Mouse (Mus musculus): ENCODE measurements around the gene Rgs6. TPM values are rescaled to one million over a fixed set of nuclear protein-coding genes. Genes with fewer than 3 reads are reported as not detected.
A peak's percentile ranks its signal among the peaks of the same experiment; 100 is the strongest.

The Rgs6 gene
- polyA plus RNA-seq, 1 experiment = 2.9 TPM

DNA sequence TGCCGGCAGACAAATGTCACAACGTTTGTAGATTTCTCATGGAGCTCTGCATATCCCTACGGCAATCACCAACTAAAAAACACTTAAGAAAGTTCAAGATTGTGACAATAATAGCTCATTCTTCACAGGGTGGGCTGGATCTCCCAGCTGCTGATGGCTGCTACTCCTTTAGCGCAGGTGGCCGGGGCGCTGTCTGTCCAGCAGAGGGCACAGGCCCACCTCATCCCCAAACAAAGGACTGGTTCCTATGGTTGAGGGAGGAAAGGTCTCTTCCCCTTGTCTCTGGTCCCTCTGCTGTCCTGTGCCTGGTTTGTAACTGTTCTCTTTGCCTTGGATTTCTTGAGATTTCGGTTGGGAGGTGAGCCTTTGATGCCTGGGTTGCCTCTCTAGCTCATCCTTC, 1.5 kb upstream of the Rgs6 start:
- H3K27me3 ChIP-seq (replicated peaks; ENCODE audit: control insufficient read depth, insufficient read depth, low read length) = no peaks in the 10 kb centered on the region
- DNase-seq = no peak
- WGBS = 46% methylated on average over 7 of the region's 7 CpGs
- H3K36me3 ChIP-seq (ENCODE audit: control insufficient read depth, insufficient read depth, low read length) = no peaks in the 10 kb centered on the region
- peaks cover 17% of the 10 kb centered on the region; the same call in 1 of the 2 replicates for H3K4me1 ChIP-seq (ENCODE audit: control insufficient read depth, insufficient read depth, low read length)
- no peak overlapping the region for H3K4me3 ChIP-seq (ENCODE audit: insufficient read depth, low read depth, low read length)
- H3K27ac ChIP-seq (ENCODE audit: insufficient read depth, low read depth, low read length) = peak overlapping the region; percentile 13; the same call in 1 of the 2 replicates
- no peak for TF ChIP-seq POLR2A (IDR thresholded peaks at IDR 0.05; ENCODE audit: low read depth, low read length)
- TF ChIP-seq CTCF (conservative IDR thresholded peaks at IDR 0.05; ENCODE audit: insufficient read depth, insufficient read length, low read depth, low read length) = peak; percentile 30; the same call in 1 of the 2 replicates

- H3K27me3 ChIP-seq (replicated peaks; ENCODE audit: control insufficient read depth, insufficient read depth, low read length) = no peaks in the 10 kb centered on the region
- H3K36me3 ChIP-seq (ENCODE audit: control insufficient read depth, insufficient read depth, low read length) = no peaks in the 10 kb centered on the region
- DNase-seq = peak; percentile 74
- TF ChIP-seq CTCF (conservative IDR thresholded peaks at IDR 0.05; ENCODE audit: insufficient read depth, insufficient read length, low read depth, low read length) = no peak
- TF ChIP-seq POLR2A (IDR thresholded peaks at IDR 0.05; ENCODE audit: low read depth, low read length) = no peak
- H3K4me3 ChIP-seq (ENCODE audit: insufficient read depth, low read depth, low read length) = no peak overlapping the region
- H3K4me1 ChIP-seq (ENCODE audit: control insufficient read depth, insufficient read depth, low read length) = peaks cover 17% of the 10 kb centered on the region; the same call in 1 of the 2 replicates
- peak overlapping the region; percentile 89 for H3K27ac ChIP-seq (ENCODE audit: insufficient read depth, low read depth, low read length)
- WGBS = 36% methylated on average over 7 of the region's 7 CpGs
Measured at GRCm38 (mm10) chr12:82587348-82587895, 670 bp upstream of the Rgs6 start.

DNA sequence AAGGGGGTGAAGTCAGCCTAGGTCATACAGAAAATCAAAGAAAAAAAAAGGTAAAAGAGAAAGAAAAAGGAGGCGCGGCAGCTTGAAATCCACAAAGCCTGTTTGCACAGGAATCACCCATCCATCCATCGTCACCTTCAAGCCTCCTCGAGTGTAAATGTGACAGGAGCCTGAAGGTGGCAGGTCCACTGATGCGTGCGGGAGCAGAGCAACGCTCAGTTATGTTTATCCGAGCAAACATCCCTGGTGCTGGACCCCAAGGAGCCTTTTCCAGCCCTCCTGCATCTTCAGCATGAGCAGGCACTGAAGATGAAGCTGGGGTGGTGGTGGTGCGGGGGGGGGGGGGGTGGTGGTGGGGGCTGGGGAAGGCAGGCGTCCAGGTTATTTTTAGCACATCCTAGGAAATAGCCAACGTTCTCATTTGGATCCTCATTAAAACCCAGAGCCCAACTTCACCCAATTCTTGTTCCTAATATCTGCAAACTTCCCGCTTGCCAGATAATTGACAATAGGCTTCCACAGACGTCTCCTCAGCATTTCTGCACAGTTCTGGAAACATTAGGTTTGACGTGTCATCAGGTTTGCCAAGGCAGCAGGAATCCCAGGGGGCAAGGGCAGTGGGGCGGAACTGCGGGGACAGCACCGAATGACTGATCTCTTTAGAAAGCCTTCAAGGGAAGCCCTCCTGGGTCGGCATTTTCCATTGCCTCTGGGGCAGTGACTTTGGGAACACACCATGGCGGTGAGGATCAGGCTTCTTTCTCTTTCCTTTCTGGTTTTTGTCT, 946 bp downstream of the Rgs6 start:
- Histone ChIP-seq H3K4me1 (ENCODE audit: control insufficient read depth, insufficient read depth, low read length) (peaks cover 17% of the 10 kb centered on the region; the same call in 1 of the 2 replicates), H3K4me3 (ENCODE audit: insufficient read depth, low read depth, low read length) (peak overlapping the region; percentile 5; the same call in 1 of the 2 replicates), H3K27me3 (replicated peaks; ENCODE audit: control insufficient read depth, insufficient read depth, low read length) (no peaks in the 10 kb centered on the region), H3K27ac (ENCODE audit: insufficient read depth, low read depth, low read length) (peak overlapping the region; percentile 74), H3K36me3 (ENCODE audit: control insufficient read depth, insufficient read depth, low read length) (no peaks in the 10 kb centered on the region)
- TF ChIP-seq CTCF (conservative IDR thresholded peaks at IDR 0.05; ENCODE audit: insufficient read depth, insufficient read length, low read depth, low read length) (no peak), POLR2A (IDR thresholded peaks at IDR 0.05; ENCODE audit: low read depth, low read length) (no peak)
- peak; percentile 25 for DNase-seq
- WGBS = 31% methylated on average over 19 of the region's 19 CpGs

- no peak for DNase-seq
- Histone ChIP-seq H3K27ac (ENCODE audit: insufficient read depth, low read depth, low read length) (no peak overlapping the region), H3K36me3 (ENCODE audit: control insufficient read depth, insufficient read depth, low read length) (no peaks in the 10 kb centered on the region), H3K4me1 (ENCODE audit: control insufficient read depth, insufficient read depth, low read length) (no peaks in the 10 kb centered on the region), H3K4me3 (ENCODE audit: insufficient read depth, low read depth, low read length) (no peak overlapping the region), H3K27me3 (replicated peaks; ENCODE audit: control insufficient read depth, insufficient read depth, low read length) (no peaks in the 10 kb centered on the region)
- TF ChIP-seq CTCF (conservative IDR thresholded peaks at IDR 0.05; ENCODE audit: insufficient read depth, insufficient read length, low read depth, low read length) (no peak), POLR2A (IDR thresholded peaks at IDR 0.05; ENCODE audit: low read depth, low read length) (no peak)
- WGBS = 92% methylated on average over 2 of the region's 2 CpGs
Measured at GRCm38 (mm10) chr12:82599011-82599410, 10.9 kb downstream of the Rgs6 start.

DNA sequence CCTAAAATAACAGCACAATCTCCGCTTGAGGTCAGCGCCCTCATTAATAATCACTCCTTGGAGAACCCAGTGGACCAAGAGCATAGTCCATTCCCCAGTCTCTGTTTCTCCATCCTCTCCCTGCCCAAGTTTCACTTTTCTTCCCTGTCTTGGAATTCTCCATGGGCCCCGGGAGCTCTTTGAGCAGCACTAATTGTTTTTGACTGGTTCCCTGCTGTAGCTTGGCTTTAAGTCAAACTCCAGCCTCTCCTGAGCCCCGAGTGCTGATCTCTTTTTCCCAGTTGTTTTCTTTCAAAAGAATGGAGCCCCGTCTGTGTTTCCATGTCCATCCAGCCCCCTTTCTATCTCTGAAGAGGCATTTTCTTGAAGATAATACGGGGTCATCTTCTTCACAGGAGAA, 12.3 kb downstream of the Rgs6 start:
- Histone ChIP-seq H3K4me1 (ENCODE audit: control insufficient read depth, insufficient read depth, low read length) (no peaks in the 10 kb centered on the region), H3K4me3 (ENCODE audit: insufficient read depth, low read depth, low read length) (no peak overlapping the region), H3K27ac (ENCODE audit: insufficient read depth, low read depth, low read length) (no peak overlapping the region), H3K36me3 (ENCODE audit: control insufficient read depth, insufficient read depth, low read length) (no peaks in the 10 kb centered on the region), H3K27me3 (replicated peaks; ENCODE audit: control insufficient read depth, insufficient read depth, low read length) (no peaks in the 10 kb centered on the region)
- TF ChIP-seq CTCF (conservative IDR thresholded peaks at IDR 0.05; ENCODE audit: insufficient read depth, insufficient read length, low read depth, low read length) = no peak
- TF ChIP-seq POLR2A (IDR thresholded peaks at IDR 0.05; ENCODE audit: low read depth, low read length) = no peak
- WGBS = 63% methylated on average over 6 of the region's 6 CpGs
- DNase-seq = no peak

DNA sequence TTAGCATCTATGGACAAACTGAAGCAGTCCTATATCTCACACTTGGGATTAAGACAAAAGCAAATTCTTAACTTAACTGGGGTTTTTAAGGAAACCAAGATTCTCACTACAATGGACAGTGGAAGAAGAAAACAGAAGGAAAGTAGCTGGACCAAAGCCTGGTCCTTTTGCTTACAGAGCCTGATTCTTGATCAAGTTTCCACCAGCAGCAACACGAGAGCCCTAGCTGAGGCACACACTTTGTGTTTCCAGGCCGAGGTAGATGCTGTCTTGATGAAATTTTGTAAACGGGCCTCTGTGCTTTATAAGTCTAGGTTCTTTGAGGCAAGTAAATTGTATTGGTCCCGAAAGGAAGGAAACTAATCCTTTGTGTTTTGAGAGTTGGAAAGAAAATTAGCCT, 14.7 kb downstream of the Rgs6 start:
- H3K27me3 ChIP-seq (replicated peaks; ENCODE audit: control insufficient read depth, insufficient read depth, low read length) = no peaks in the 10 kb centered on the region
- WGBS = 81% methylated on average over 4 of the region's 4 CpGs
- H3K27ac ChIP-seq (ENCODE audit: insufficient read depth, low read depth, low read length) = no peak overlapping the region
- H3K4me1 ChIP-seq (ENCODE audit: control insufficient read depth, insufficient read depth, low read length) = no peaks in the 10 kb centered on the region
- H3K36me3 ChIP-seq (ENCODE audit: control insufficient read depth, insufficient read depth, low read length) = no peaks in the 10 kb centered on the region
- no peak for TF ChIP-seq POLR2A (IDR thresholded peaks at IDR 0.05; ENCODE audit: low read depth, low read length)
- no peak for TF ChIP-seq CTCF (conservative IDR thresholded peaks at IDR 0.05; ENCODE audit: insufficient read depth, insufficient read length, low read depth, low read length)
- no peak for DNase-seq
- no peak overlapping the region for H3K4me3 ChIP-seq (ENCODE audit: insufficient read depth, low read depth, low read length)

DNA sequence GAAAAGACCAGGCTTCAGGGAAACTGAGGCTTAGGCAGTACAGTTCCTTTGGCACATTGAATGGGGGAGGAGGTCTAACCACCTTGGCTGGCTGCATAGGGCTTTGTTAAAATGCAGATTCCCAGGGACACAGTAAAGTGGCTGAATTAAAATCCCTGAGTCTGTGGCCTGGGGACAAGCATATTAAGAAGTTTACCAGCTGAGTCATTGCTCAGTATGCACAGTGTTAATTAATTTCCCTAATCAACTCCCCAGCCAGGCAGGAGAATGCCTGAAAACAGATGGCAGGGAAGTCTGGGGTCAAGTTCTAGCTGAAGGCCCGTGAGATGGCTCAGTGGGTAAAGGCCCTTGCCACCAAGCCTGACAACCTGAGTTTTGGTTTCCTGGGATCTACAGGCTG, 15.2 kb downstream of the Rgs6 start:
- WGBS = 45% methylated on average over 1 of the region's 1 CpGs
- Histone ChIP-seq H3K36me3 (ENCODE audit: control insufficient read depth, insufficient read depth, low read length) (no peaks in the 10 kb centered on the region), H3K27me3 (replicated peaks; ENCODE audit: control insufficient read depth, insufficient read depth, low read length) (no peaks in the 10 kb centered on the region)

More for the DNA sequence above, 15.2 kb downstream of the Rgs6 start:
- DNase-seq = peak; percentile 29
- Histone ChIP-seq H3K27ac (ENCODE audit: insufficient read depth, low read depth, low read length) (no peak overlapping the region), H3K4me3 (ENCODE audit: insufficient read depth, low read depth, low read length) (no peak overlapping the region), H3K4me1 (ENCODE audit: control insufficient read depth, insufficient read depth, low read length) (no peaks in the 10 kb centered on the region)
- TF ChIP-seq POLR2A (IDR thresholded peaks at IDR 0.05; ENCODE audit: low read depth, low read length) = no peak
- TF ChIP-seq CTCF (conservative IDR thresholded peaks at IDR 0.05; ENCODE audit: insufficient read depth, insufficient read length, low read depth, low read length) = no peak

Data from kidney, adult 2 months (tissue).